Mouse (Mus musculus): ENCODE data around the gene Myl9. TPM values are rescaled to one million over a fixed set of nuclear protein-coding genes. Genes with fewer than 3 reads are reported as not detected.

The Myl9 gene
- polyA plus RNA-seq, 1 experiment from 2014 or later, result 144 TPM

DNA sequence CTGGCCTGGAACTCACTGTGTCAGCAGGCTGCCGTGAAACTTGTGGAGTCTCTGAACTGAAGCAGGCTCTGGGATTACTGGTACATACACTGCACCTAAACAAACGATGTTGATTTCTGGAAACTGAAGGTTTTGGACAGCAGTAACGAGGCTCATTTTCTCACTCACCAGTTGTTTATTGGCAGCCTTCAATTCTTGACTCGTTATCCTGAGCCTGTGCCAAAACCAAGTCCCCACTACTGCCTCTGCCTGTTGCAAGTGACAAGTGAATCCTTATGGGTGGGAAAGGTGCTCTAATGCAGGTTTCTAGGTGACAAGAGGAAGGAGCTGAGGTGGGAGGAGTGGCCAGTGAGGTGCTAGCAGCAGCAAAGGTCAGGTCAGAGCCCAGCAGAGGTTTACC, 33.2 kb upstream of the Myl9 start:
- ATAC-seq (ENCODE audit: low FRiP score, low read depth), result no peak
- 71% methylated on average over 4 of the region's 4 CpGs for WGBS
- Histone ChIP-seq H3K4me2 (replicated peaks) (no peak overlapping the region), H3K4me3 (no peak overlapping the region), H3K36me3 (peaks cover 23% of the 10 kb centered on the region), H3K27ac (replicated peaks) (no peak overlapping the region), H3K4me1 (peaks cover 31% of the 10 kb centered on the region), H3K9ac (replicated peaks) (no peak overlapping the region), H3K27me3 (no peaks in the 10 kb centered on the region), H3K9me3 (no peaks in the 10 kb centered on the region)

DNA sequence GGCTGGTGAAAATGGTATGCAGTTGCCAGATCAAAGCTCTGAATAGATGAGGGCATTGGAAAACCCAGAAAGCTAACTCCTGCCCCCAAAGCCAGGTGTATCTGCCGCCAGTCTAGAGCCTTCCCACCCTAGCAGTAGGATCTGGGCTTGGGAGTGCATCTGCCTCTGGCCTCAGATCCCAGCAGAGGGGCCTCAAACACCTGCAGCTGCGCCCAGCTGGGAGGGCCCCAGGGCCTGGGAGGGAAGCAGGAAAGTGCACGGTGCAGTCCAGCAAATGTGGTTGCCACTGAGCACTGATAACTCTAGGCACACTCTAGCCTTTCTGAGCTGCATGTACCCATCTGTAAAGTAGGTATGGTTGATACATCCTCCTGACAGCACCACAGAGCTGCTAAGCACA, 32.0 kb upstream of the Myl9 start:
- no peak overlapping the region for H3K4me3 ChIP-seq
- H3K36me3 ChIP-seq, result peaks cover 35% of the 10 kb centered on the region
- H3K27ac ChIP-seq (replicated peaks), result no peak overlapping the region
- peaks cover 29% of the 10 kb centered on the region for H3K4me1 ChIP-seq
- H3K9ac ChIP-seq (replicated peaks), result no peak overlapping the region
- H3K9me3 ChIP-seq, result no peaks in the 10 kb centered on the region
- H3K27me3 ChIP-seq, result no peaks in the 10 kb centered on the region
- no peak overlapping the region for H3K4me2 ChIP-seq (replicated peaks)
- ATAC-seq (ENCODE audit: low FRiP score, low read depth), result no peak
- 70% methylated on average over 3 of the region's 3 CpGs for WGBS

DNA sequence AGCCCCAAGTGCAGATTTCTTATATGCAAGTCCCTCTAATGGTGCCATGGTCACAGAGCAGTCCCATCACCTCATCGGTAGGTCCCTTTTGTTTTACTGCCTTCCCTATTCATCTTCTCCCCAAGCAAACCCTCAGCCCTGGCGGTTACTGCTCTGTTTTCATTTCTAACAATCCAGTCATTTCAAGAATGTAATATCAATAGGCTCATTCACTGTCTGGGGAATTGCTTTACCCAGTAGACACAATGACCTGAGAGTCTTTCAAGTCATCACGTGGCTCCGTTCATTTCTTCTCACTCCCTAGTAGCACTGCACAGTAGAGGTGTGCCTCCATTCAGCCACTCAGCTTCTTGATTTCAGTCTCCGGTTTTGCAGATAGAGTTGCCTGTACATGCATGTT, 30.8 kb upstream of the Myl9 start:
- H3K9me3 ChIP-seq, result no peaks in the 10 kb centered on the region
- H3K4me3 ChIP-seq, result no peak overlapping the region
- no peak overlapping the region for H3K27ac ChIP-seq (replicated peaks)
- no peak overlapping the region for H3K4me2 ChIP-seq (replicated peaks)
- peaks cover 47% of the 10 kb centered on the region for H3K36me3 ChIP-seq
- no peak overlapping the region for H3K9ac ChIP-seq (replicated peaks)
- H3K4me1 ChIP-seq, result peaks cover 29% of the 10 kb centered on the region
- no peak for ATAC-seq (ENCODE audit: low FRiP score, low read depth)
- WGBS, result 69% methylated on average over 5 of the region's 5 CpGs
- H3K27me3 ChIP-seq, result no peaks in the 10 kb centered on the region

DNA sequence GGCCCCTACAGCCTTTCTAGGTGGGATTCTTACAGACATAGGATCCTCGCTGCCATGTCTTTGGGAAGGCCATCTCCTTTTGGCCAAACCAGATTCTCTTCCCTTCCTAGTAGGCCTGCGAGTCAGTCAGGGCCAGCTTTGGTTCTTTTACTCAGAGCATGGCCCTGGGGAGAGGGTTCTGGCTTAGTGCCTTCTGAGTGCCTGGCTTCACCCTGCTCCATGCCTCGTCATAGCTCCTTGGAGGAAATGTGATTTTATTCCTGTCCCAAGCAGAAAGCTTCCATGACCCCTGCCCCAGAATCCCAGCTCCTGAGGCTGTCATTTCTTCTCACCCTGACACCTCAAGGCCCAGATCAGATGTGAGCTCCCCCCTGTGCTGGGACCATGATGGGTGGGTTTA, 27.9 kb upstream of the Myl9 start:
- Histone ChIP-seq H3K4me2 (replicated peaks) (no peak overlapping the region), H3K36me3 (peaks cover 73% of the 10 kb centered on the region), H3K4me1 (peaks cover 9% of the 10 kb centered on the region), H3K4me3 (no peak overlapping the region), H3K9ac (replicated peaks) (no peak overlapping the region), H3K27me3 (no peaks in the 10 kb centered on the region), H3K9me3 (no peaks in the 10 kb centered on the region), H3K27ac (replicated peaks) (no peak overlapping the region)
- WGBS, result 94% methylated on average over 3 of the region's 3 CpGs
- no peak for ATAC-seq (ENCODE audit: low FRiP score, low read depth)

DNA sequence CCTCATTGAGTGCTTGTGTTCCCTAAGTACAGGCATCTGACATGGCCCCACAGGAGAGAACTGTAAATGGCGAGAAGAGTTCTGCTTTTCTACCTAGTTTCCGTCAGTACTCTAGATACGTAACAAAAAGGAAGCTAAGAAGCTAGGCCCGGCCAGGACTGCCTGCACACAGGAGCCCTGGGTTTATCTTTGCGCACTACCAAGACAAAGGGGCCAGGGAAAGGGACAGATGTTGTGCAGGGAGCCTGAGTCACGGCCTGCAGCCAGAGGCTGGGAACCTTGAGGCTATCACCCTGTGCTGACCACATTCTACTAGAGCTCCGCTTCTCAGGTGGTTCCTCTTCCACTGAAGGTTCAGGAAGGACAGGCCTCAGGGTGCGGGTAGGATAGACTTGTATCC, 25.5 kb upstream of the Myl9 start:
- Histone ChIP-seq H3K27me3 (no peaks in the 10 kb centered on the region), H3K9ac (replicated peaks) (no peak overlapping the region), H3K36me3 (peaks cover 92% of the 10 kb centered on the region), H3K4me1 (no peaks in the 10 kb centered on the region), H3K27ac (replicated peaks) (no peak overlapping the region), H3K9me3 (0 out of 2 replicates have a peak, but pooled peaks cover 3% of the 10 kb centered on the region), H3K4me2 (replicated peaks) (no peak overlapping the region), H3K4me3 (no peak overlapping the region)
- ATAC-seq (ENCODE audit: low FRiP score, low read depth), result no peak
- 92% methylated on average over 8 of the region's 8 CpGs for WGBS

DNA sequence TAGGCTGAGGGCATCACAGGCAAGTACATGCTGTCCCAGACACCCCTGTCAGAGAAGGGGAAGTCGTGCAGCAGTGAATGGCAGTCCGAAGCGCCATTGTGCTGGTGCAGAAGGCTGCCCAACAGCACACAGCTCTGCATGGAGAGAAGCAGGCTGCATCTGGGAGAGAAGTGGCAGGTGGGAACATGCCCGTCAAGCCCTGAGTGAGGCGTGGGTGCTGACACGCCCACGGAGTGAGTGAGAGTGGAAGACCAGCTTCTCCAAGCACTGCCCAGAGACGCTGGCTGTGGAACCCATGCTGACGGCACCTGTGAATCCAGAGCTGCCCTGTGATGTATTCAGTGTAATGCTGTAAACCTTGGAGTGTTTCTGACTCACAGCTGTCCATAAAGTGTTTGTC, 18.3 kb upstream of the Myl9 start:
- Histone ChIP-seq H3K9me3 (peaks cover 23% of the 10 kb centered on the region), H3K27me3 (no peaks in the 10 kb centered on the region), H3K27ac (replicated peaks) (no peak overlapping the region), H3K36me3 (peaks cover 94% of the 10 kb centered on the region), H3K4me2 (replicated peaks) (no peak overlapping the region), H3K4me1 (no peaks in the 10 kb centered on the region), H3K4me3 (no peak overlapping the region), H3K9ac (replicated peaks) (no peak overlapping the region)
- no peak for ATAC-seq (ENCODE audit: low FRiP score, low read depth)
- WGBS, result 98% methylated on average over 9 of the region's 9 CpGs

DNA sequence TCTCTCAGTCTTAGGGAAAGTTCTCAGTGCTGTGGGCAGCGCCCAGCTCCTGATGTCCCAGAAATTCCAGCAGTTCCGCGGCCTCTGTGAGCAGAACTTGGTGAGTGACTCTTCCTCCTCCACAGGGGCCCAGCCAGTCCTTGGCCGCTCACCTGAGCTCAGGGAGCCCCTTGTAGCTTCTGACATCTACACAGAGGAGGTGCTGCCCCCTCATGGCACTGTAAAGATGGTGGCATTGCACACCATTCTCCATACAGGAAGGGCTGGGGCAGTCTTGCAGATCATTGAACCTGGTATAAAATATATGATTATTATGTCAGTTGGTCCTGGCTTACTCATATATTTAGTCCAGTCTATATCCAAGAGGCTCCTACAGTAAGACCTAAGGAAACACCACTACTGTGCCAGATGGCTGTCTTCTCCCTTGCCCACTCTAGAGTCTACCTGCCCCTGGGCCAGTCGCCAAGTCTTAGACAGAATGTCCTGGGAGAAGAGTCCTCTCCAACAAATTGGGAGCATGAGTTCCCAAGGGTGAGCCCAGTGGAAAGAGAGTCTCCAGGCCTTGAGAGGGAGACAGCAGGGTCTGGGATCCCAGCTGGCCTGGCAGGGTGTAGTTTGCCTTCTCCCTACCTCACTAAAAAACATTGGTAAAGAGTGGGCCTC, 14.2 kb upstream of the Myl9 start:
- peaks cover 88% of the 10 kb centered on the region for H3K36me3 ChIP-seq
- 87% methylated on average over 5 of the region's 5 CpGs for WGBS
- H3K4me3 ChIP-seq, result no peak overlapping the region
- H3K27ac ChIP-seq (replicated peaks), result no peak overlapping the region
- H3K4me2 ChIP-seq (replicated peaks), result no peak overlapping the region
- ATAC-seq (ENCODE audit: low FRiP score, low read depth), result no peak
- no peaks in the 10 kb centered on the region for H3K4me1 ChIP-seq
- no peaks in the 10 kb centered on the region for H3K27me3 ChIP-seq
- H3K9me3 ChIP-seq, result peaks cover 20% of the 10 kb centered on the region
- no peak overlapping the region for H3K9ac ChIP-seq (replicated peaks)

DNA sequence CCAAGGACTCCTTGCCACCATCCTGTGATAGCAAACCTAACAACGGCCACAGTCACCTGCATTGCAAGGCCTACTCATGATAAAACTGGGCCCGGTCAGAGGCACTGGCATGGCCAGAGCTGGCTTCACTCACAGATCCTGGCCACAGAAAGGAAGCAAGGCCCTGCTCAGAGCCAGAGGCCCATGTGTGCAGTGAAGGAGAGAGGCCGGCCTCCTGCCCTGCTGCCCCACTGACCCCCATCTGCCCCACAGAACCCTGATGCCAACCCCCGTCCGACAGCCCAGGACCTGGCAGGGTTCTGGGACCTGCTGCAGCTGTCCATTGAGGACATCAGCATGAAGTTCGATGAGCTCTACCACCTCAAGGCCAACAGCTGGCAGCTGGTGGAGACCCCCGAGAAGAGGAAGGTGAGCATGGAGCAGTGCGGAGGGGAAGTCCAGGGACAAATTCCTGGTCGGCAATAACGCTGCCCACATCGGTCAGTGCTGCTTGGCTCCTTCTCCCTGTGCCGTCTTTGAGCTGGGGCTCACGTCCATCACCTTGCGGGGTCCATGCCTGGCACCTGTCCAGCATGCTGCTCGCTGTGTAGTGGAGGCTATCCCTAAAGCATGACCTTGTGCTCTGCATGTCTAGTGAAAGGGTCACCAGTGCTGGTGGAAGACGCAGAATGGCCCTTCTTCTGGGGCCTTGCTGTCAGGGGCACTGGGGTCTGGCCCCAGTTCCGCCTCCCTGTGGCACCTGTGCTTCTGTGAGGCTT, 13.5 kb upstream of the Myl9 start:
- Histone ChIP-seq H3K4me1 (no peaks in the 10 kb centered on the region), H3K4me3 (no peak overlapping the region), H3K9me3 (peaks cover 17% of the 10 kb centered on the region), H3K27ac (replicated peaks) (no peak overlapping the region), H3K27me3 (no peaks in the 10 kb centered on the region), H3K9ac (replicated peaks) (no peak overlapping the region), H3K36me3 (peaks cover 81% of the 10 kb centered on the region), H3K4me2 (replicated peaks) (no peak overlapping the region)
- WGBS, result 95% methylated on average over 17 of the region's 17 CpGs
- no peak for ATAC-seq (ENCODE audit: low FRiP score, low read depth)

DNA sequence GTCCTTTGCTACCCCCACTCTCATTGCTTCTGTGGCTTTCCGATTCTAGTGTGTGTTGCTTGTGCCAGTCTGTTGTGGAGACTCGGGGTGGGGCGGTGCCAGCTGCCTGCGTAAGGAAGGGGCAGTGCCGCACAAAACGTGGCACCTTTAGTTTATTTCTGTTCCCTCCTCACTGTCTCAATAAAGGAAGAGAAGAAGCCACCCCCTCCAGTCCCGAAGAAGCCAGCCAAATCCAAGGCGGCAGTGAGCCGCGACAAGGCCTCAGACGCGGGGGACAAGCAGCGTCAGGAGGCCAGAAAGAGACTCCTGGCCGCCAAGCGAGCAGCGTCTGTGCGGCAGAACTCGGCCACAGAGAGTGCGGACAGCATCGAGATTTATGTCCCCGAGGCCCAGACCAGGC, 12.7 kb upstream of the Myl9 start:
- H3K9me3 ChIP-seq, result peaks cover 11% of the 10 kb centered on the region
- no peaks in the 10 kb centered on the region for H3K27me3 ChIP-seq
- ATAC-seq (ENCODE audit: low FRiP score, low read depth), result no peak
- 90% methylated on average over 21 of the region's 21 CpGs for WGBS
- no peak overlapping the region for H3K9ac ChIP-seq (replicated peaks)
- H3K27ac ChIP-seq (replicated peaks), result no peak overlapping the region
- H3K36me3 ChIP-seq, result peaks cover 73% of the 10 kb centered on the region
- no peak overlapping the region for H3K4me2 ChIP-seq (replicated peaks)
- no peaks in the 10 kb centered on the region for H3K4me1 ChIP-seq
- no peak overlapping the region for H3K4me3 ChIP-seq

DNA sequence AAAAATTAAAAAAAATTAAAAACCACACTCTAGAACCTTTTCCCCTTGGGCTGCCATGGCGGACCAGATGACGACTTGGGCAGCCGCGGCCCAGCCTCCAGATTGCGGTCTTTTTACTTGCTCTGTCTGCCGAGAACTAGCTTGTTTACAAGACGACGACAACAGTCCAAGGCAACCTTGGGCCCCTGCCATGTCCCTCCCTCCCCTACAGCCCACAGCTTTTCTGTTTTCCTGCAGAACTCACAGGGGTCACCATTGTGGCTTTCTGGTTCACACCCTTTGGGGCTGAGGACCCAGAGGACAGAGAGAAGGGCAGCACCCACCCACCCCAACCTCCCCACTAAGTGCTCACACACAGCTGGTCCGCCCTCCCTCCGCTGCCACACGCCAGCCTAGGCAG, 12.1 kb upstream of the Myl9 start:
- Histone ChIP-seq H3K9ac (replicated peaks) (no peak overlapping the region), H3K27me3 (no peaks in the 10 kb centered on the region), H3K9me3 (peaks cover 5% of the 10 kb centered on the region; the same call in 1 of the 2 replicates), H3K4me2 (replicated peaks) (no peak overlapping the region), H3K4me3 (no peak overlapping the region), H3K4me1 (no peaks in the 10 kb centered on the region), H3K36me3 (peaks cover 67% of the 10 kb centered on the region), H3K27ac (replicated peaks) (no peak overlapping the region; the same call in 1 of the 2 replicates)
- ATAC-seq (ENCODE audit: low FRiP score, low read depth), result no peak
- WGBS, result 92% methylated on average over 11 of the region's 11 CpGs

DNA sequence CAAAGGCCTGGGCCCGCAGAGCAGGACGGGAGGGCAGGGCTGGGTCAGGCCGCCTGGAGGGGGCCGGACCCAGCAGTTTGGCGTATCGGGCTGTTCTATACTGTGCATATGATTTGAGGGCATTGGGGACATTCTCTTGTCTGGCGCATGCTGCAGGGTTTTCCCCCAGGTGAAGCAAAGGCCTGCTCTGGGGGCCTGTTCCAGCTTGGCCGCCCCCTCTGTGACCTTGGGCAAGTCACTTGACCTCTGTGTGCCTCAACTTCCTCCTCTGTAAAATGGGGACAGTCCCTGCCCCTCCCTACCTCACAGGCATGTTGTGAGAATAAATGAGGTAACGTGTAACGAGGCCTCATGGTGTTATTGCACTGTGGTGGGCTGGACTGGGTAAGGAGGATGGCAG, 11.2 kb upstream of the Myl9 start:
- 90% methylated on average over 10 of the region's 10 CpGs for WGBS
- no peak overlapping the region for H3K4me3 ChIP-seq
- H3K27ac ChIP-seq (replicated peaks), result no peak overlapping the region
- H3K27me3 ChIP-seq, result no peaks in the 10 kb centered on the region
- H3K9ac ChIP-seq (replicated peaks), result no peak overlapping the region
- H3K9me3 ChIP-seq, result no peaks in the 10 kb centered on the region
- no peaks in the 10 kb centered on the region for H3K4me1 ChIP-seq
- ATAC-seq (ENCODE audit: low FRiP score, low read depth), result no peak
- no peak overlapping the region for H3K4me2 ChIP-seq (replicated peaks)
- peaks cover 57% of the 10 kb centered on the region for H3K36me3 ChIP-seq

DNA sequence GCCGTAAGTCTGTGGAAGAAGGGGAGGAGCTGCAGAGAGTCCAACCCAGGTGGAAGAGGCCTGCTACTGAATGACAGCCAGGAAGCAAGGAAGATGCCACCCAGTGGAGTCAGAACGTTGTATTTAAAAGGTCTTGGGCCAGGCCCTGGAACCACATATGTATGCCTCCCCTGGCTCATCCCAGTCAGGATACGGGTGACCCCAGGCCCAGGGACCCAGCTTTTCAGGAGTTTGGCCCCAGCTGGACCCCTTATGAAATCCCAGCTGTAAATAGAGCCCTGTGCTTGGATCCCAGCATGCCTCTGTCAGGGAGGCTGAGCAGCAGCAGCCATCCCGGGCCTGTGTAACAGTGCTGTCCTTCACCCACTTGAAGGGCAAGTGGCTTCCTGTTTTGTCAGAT, 10.5 kb upstream of the Myl9 start:
- Histone ChIP-seq H3K27ac (replicated peaks) (no peak overlapping the region), H3K36me3 (peaks cover 50% of the 10 kb centered on the region), H3K4me3 (no peak overlapping the region), H3K9ac (replicated peaks) (no peak overlapping the region), H3K27me3 (no peaks in the 10 kb centered on the region), H3K9me3 (no peaks in the 10 kb centered on the region), H3K4me1 (no peaks in the 10 kb centered on the region), H3K4me2 (replicated peaks) (no peak overlapping the region)
- WGBS, result 73% methylated on average over 4 of the region's 4 CpGs
- ATAC-seq (ENCODE audit: low FRiP score, low read depth), result no peak

Measured in midbrain, embryonic 12.5 days (tissue).